Mouse (Mus musculus) embryonic facial prominence, embryonic 12.5 days (tissue): ENCODE measurements around the gene Thtpa. TPM values are rescaled to one million over a fixed set of nuclear protein-coding genes. Genes with fewer than 3 reads are reported as not detected.
A peak's percentile ranks its signal among the peaks of the same experiment; 100 is the strongest.

Experiments
- ATAC-seq: fragments of 200-750 bp; cut with Nextera tagmentation; 2 replicates; pipeline ENCODE4 v1.8.0; 2017; ENCODE audit not compliant: insufficient number of reproducible peaks, insufficient read depth, low FRiP score, low TSS enrichment
- H3K27ac ChIP-seq: fragments of 300-500 bp; sonication (generic); 2 replicates; pipeline ENCODE4 v1.5.1; 2016; ENCODE audit warnings: mild to moderate bottlenecking
- H3K27me3 ChIP-seq: fragments of 300-500 bp; sonication (generic); 2 replicates; pipeline ENCODE4 v1.6.1; 2016; ENCODE audit warnings: mild to moderate bottlenecking, moderate library complexity
- H3K36me3 ChIP-seq: fragments of 300-500 bp; sonication (generic); 2 replicates; pipeline ENCODE4 v1.6.1; 2016; ENCODE audit warnings: mild to moderate bottlenecking
- H3K4me1 ChIP-seq: fragments of 300-500 bp; sonication (generic); 2 replicates; pipeline ENCODE4 v1.6.1; 2016
- H3K4me2 ChIP-seq: fragments of 300-500 bp; sonication (generic); replicated peaks from 2 replicates; pipeline ENCODE4 v1.6.1; 2016; ENCODE audit warnings: mild to moderate bottlenecking, moderate library complexity
- H3K4me3 ChIP-seq: fragments of 300-500 bp; sonication (generic); 2 replicates; pipeline ENCODE4 v1.5.1; 2016; ENCODE audit warnings: mild to moderate bottlenecking
- H3K9ac ChIP-seq: fragments of 300-500 bp; sonication (generic); 2 replicates; pipeline ENCODE4 v1.6.1; 2016; ENCODE audit warnings: mild to moderate bottlenecking, moderate library complexity
- H3K9me3 ChIP-seq: fragments of 300-500 bp; sonication (generic); 2 replicates; pipeline ENCODE4 v1.6.1; 2016; ENCODE audit warnings: mild to moderate bottlenecking, moderate library complexity
- WGBS: fragments of 180-500 bp; shearing (Covaris S2); methylation state at CpG from one replicate; pipeline ENCODE4 v1.1.7; 2016; 5-methylcytosine and 5-hydroxymethylcytosine counted together
- polyA plus RNA-seq: library from polyadenylated mRNA; unstranded; fragments of >200 nt; fragmentation: Nextera tagmentation; extraction: Ambion mirVana; gene quantifications from 2 replicates; pipeline ENCODE4 v1.2.1, GENCODE M21; 2016

The Thtpa gene
- polyA plus RNA-seq: 22.2 and 24.2 TPM in 2 replicates

- Histone ChIP-seq H3K27me3 (no peaks in the 10 kb centered on the region), H3K4me2 (peak within 1 kb of the TSS; percentile 66), H3K4me1 (peaks cover 25% of the 10 kb centered on the region), H3K9me3 (no peaks in the 10 kb centered on the region), H3K27ac (peak within 1 kb of the TSS; percentile 18; the same call in 1 of the 2 replicates), H3K36me3 (0 out of 2 replicates have a peak, but pooled peaks cover 5% of the 10 kb centered on the region), H3K4me3 (peak within 1 kb of the TSS; percentile 58), H3K9ac (peak within 1 kb of the TSS; percentile 47)
- WGBS: 2% methylated on average over 30 of the region's 30 CpGs
- 0 out of 2 replicates have a peak, but pooled peaks have one; percentile 23 for ATAC-seq
Measured at GRCm38 (mm10) chr14:55094704-55095231, at the start of gene Thtpa. Gene Thtpa, plus strand, starts transcription at chr14:55094784.

DNA sequence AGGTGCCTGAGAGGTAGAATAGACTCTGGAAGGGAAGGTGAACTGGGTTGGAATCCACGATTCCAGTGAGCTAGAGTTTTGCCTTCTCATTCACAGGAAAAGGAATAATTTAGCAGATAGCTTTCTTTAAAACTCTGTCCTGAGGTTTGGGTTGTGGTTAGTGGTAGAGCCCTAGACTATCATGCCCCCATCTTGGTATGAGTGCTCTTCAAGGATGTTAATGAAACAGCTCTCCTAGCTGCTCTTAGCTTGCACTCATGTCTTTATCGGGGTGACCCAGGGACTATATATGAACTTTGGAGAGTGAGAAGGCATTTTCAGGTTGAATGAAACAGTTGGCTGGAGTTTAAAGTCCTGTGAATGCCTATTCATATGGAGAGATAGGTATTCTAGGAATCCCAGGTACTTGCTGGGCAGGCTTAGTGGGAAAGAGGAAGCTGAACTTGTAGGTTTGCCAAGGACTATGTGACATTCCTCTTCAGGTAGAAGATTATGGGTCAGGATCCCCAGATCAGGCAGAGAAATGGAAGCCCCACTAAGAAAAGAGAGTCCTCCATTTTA is 46.5 kb upstream of the Thtpa start:
- no peak overlapping the region for H3K4me2 ChIP-seq
- H3K27ac ChIP-seq: no peak overlapping the region
- no peaks in the 10 kb centered on the region for H3K36me3 ChIP-seq
- no peaks in the 10 kb centered on the region for H3K4me1 ChIP-seq
- H3K9me3 ChIP-seq: no peaks in the 10 kb centered on the region
- no peak for ATAC-seq
- H3K27me3 ChIP-seq: no peaks in the 10 kb centered on the region
- no peak overlapping the region for H3K4me3 ChIP-seq
- 89% methylated on average over 2 of the region's 2 CpGs for WGBS
- H3K9ac ChIP-seq: no peak overlapping the region

DNA sequence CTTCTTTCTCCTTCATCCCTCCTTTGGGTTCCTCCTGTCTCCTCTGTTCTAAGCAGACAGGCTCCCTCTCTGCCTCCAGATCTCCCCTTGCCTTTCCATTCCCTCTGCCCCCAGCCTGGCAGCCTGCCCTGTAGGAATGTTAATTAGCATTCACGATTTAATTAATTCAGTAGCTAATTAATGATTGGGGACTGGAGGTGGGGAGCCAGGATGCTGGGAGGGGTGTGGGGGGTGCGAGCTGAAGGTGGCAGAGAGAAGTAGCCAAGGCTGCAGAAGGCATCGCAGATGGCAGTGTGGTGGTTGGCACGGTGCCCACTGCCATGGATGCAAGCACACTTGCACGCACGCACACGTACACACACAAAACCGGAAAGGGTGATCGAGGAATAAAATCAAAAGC is 42.1 kb upstream of the Thtpa start:
- Histone ChIP-seq H3K36me3 (no peaks in the 10 kb centered on the region), H3K27me3 (no peaks in the 10 kb centered on the region), H3K9me3 (no peaks in the 10 kb centered on the region), H3K27ac (no peak overlapping the region), H3K4me2 (no peak overlapping the region), H3K9ac (no peak overlapping the region), H3K4me3 (no peak overlapping the region), H3K4me1 (no peaks in the 10 kb centered on the region)
- no peak for ATAC-seq
- 81% methylated on average over 9 of the region's 9 CpGs for WGBS

- no peak overlapping the region for H3K4me3 ChIP-seq
- H3K36me3 ChIP-seq: no peaks in the 10 kb centered on the region
- no peak overlapping the region for H3K27ac ChIP-seq
- no peaks in the 10 kb centered on the region for H3K9me3 ChIP-seq
- H3K9ac ChIP-seq: no peak overlapping the region
- H3K27me3 ChIP-seq: no peaks in the 10 kb centered on the region
- WGBS: 96% methylated on average over 4 of the region's 4 CpGs
- ATAC-seq: no peak
- H3K4me1 ChIP-seq: no peaks in the 10 kb centered on the region
- no peak overlapping the region for H3K4me2 ChIP-seq
Measured at GRCm38 (mm10) chr14:55053050-55053449, 41.5 kb upstream of the Thtpa start.

GRCm38 (mm10) chr14:55053708-55054190 is 40.8 kb upstream of the Thtpa start:
- H3K27ac ChIP-seq: no peak overlapping the region
- H3K9me3 ChIP-seq: no peaks in the 10 kb centered on the region
- no peak for ATAC-seq
- H3K4me1 ChIP-seq: no peaks in the 10 kb centered on the region
- whole genome bisulfite sequencing: 86% methylated on average over 15 of the region's 17 CpGs
- no peaks in the 10 kb centered on the region for H3K27me3 ChIP-seq
- no peaks in the 10 kb centered on the region for H3K36me3 ChIP-seq
- H3K4me3 ChIP-seq: no peak overlapping the region
- H3K4me2 ChIP-seq: no peak overlapping the region
- H3K9ac ChIP-seq: no peak overlapping the region

DNA sequence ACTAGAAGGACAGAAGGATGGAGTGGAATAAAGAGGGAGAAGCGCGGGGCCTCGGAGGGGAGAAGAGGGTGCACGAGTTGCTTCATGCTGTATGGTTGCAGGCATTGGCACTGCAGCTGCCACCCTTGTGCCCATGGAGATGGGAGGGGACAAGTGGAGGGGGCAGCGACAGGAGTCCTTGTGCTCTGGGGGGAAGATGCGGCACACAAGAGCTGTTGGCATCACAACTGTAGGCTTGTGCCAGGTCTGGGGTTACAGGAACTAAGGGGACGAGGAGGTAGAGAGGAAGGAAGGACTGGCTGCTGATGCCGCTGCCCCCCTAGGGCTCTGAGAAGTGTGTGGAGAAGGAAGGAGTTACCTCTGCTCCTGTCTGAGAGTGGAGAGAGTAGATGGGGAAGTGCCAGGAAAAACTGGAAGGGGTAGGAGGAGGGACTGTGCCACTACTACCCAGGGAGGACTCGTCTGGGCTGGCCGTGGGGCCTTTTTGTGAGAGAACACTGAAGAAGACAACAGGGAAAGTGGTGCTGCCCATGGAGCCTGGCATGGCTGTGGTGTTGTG is 40.3 kb upstream of the Thtpa start:
- Histone ChIP-seq H3K4me2 (no peak overlapping the region), H3K4me1 (no peaks in the 10 kb centered on the region), H3K36me3 (no peaks in the 10 kb centered on the region), H3K9ac (no peak overlapping the region), H3K4me3 (no peak overlapping the region), H3K27ac (no peak overlapping the region), H3K9me3 (no peaks in the 10 kb centered on the region), H3K27me3 (no peaks in the 10 kb centered on the region)
- WGBS: 89% methylated on average over 10 of the region's 10 CpGs
- no peak for ATAC-seq

- H3K4me3 ChIP-seq: no peak overlapping the region
- ATAC-seq: no peak
- H3K4me1 ChIP-seq: no peaks in the 10 kb centered on the region
- no peaks in the 10 kb centered on the region for H3K27me3 ChIP-seq
- WGBS: 80% methylated on average over 11 of the region's 11 CpGs
- no peak overlapping the region for H3K4me2 ChIP-seq
- no peaks in the 10 kb centered on the region for H3K36me3 ChIP-seq
- H3K27ac ChIP-seq: no peak overlapping the region
- no peak overlapping the region for H3K9ac ChIP-seq
- H3K9me3 ChIP-seq: no peaks in the 10 kb centered on the region
Measured at GRCm38 (mm10) chr14:55055167-55055834, 39.3 kb upstream of the Thtpa start.

DNA sequence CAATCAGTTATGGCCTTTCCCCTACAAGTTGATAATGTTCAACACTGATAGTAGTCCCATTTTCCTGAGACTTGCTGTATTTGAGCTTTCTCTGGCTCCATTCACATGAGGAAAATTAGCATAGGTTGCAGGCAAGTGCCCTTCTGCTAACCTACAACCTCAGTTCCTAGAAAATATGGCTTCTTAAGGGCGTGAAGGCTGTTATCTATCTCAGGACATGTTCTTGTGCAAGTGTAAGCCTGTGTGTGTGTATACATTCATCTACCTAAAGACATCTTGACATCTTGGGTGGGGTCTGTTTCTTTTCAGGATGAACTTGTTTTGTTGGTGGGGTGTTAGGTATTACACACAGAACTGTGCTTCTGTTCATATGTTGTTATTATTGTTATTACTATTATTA is 35.6 kb upstream of the Thtpa start:
- no peak overlapping the region for H3K4me2 ChIP-seq
- no peak overlapping the region for H3K4me3 ChIP-seq
- H3K36me3 ChIP-seq: peaks cover 2% of the 10 kb centered on the region; the same call in 1 of the 2 replicates
- no peak overlapping the region for H3K9ac ChIP-seq
- H3K9me3 ChIP-seq: no peaks in the 10 kb centered on the region
- WGBS: 85% methylated on average over 1 of the region's 1 CpGs
- no peak overlapping the region for H3K27ac ChIP-seq
- peaks cover 17% of the 10 kb centered on the region for H3K4me1 ChIP-seq
- ATAC-seq: no peak
- H3K27me3 ChIP-seq: no peaks in the 10 kb centered on the region

- Histone ChIP-seq H3K27ac (0 out of 2 replicates have a peak overlapping the region, but pooled peaks have one; percentile 52), H3K9me3 (no peaks in the 10 kb centered on the region), H3K27me3 (no peaks in the 10 kb centered on the region), H3K9ac (no peak overlapping the region), H3K4me2 (no peak overlapping the region), H3K4me3 (no peak overlapping the region), H3K4me1 (peaks cover 17% of the 10 kb centered on the region), H3K36me3 (peaks cover 10% of the 10 kb centered on the region; the same call in 1 of the 2 replicates)
- ATAC-seq: no peak
- WGBS: 55% methylated on average over 5 of the region's 5 CpGs
Measured at GRCm38 (mm10) chr14:55059931-55060330, 34.7 kb upstream of the Thtpa start.

GRCm38 (mm10) chr14:55061845-55062244 is 32.7 kb upstream of the Thtpa start:
- Histone ChIP-seq H3K4me3 (no peak overlapping the region), H3K9ac (no peak overlapping the region)
- 41% methylated on average over 7 of the region's 7 CpGs for WGBS

GRCm38 (mm10) chr14:55062626-55063025 is 32.0 kb upstream of the Thtpa start:
- Histone ChIP-seq H3K27ac (no peak overlapping the region), H3K4me2 (peak overlapping the region; percentile 36), H3K9ac (no peak overlapping the region), H3K4me1 (peaks cover 17% of the 10 kb centered on the region), H3K4me3 (no peak overlapping the region), H3K27me3 (no peaks in the 10 kb centered on the region), H3K36me3 (peaks cover 37% of the 10 kb centered on the region), H3K9me3 (no peaks in the 10 kb centered on the region)
- WGBS: 25% methylated on average over 17 of the region's 17 CpGs
- no peak for ATAC-seq

More at GRCm38 (mm10) chr14:55061845-55062244, 32.7 kb upstream of the Thtpa start:
- Histone ChIP-seq H3K9me3 (no peaks in the 10 kb centered on the region), H3K27me3 (no peaks in the 10 kb centered on the region), H3K4me2 (no peak overlapping the region), H3K4me1 (peaks cover 17% of the 10 kb centered on the region), H3K27ac (no peak overlapping the region), H3K36me3 (peaks cover 29% of the 10 kb centered on the region)
- ATAC-seq: no peak

DNA sequence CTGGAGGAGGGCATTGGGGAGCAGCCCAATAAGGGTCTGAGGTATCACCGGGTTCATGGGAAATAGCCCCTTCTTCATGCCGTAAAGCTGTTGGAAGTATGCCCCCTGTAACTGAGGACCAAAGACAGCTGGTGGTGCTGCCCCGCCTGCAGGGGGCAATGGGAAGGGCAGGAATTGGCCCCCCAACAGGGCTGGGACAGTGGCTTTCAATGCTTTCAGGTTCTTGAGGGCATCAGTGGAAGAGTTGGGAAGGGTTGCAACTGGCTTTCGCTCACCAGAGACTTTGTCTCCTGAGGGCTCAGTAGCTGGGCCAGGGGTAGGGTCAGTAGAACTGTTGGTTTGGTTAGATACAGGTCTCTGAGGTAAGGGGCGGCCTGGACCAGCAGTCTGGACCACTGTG is 31.5 kb upstream of the Thtpa start:
- Histone ChIP-seq H3K4me1 (peaks cover 17% of the 10 kb centered on the region), H3K36me3 (peaks cover 39% of the 10 kb centered on the region), H3K27ac (no peak overlapping the region), H3K27me3 (no peaks in the 10 kb centered on the region), H3K9ac (no peak overlapping the region), H3K9me3 (no peaks in the 10 kb centered on the region), H3K4me3 (no peak overlapping the region), H3K4me2 (no peak overlapping the region)
- 88% methylated on average over 5 of the region's 5 CpGs for WGBS
- ATAC-seq: no peak
